Mouse (Mus musculus): Measurements from ENCODE around the gene Arhgap45. TPM values are rescaled to one million over a fixed set of nuclear protein-coding genes. Genes with fewer than 3 reads are reported as not detected.

Gene Arhgap45
- polyA plus RNA-seq, 1 experiment from 2014 or later: 8.5 TPM

DNA sequence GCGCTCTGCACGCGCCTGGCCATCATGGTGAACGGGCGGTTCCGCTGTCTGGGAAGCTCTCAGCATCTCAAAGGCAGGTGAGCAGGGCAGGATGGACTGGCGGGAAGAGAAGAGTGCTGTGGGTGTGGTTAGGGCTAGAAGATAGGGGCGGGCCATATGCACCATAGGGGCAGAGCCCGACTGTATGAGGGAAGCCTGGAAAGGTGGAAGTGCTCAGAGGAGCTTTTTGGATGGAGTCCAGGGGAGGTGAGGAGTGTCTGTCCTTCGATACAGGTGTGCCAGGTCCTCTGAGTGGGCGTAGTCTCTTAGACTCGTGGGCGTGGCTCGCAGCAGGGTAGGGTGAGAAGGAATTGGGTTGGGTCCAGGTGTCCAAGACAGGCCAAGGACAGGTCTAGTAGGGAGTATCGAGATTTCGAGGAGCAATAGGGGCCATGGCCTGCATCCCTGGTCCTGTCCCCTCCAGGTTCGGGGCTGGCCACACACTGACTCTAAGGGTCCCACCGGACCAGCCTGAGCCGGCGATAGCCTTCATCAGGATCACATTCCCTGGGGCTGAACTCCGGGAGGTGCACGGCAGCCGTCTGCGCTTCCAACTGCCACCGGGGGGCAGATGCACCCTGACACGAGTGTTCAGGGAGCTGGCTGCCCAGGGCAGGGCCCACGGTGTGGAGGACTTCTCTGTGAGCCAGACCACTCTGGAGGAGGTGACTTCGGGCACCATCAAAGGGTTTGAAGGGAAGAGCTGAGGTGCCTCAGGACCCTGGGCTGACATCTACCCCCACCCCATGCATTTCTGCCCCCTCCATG, 1.8 kb upstream of the Arhgap45 start:
- Histone ChIP-seq H3K36me3 (ENCODE audit: control insufficient read depth, insufficient read depth, low read length) (no peaks in the 10 kb centered on the region), H3K27me3 (ENCODE audit: control insufficient read depth, insufficient read depth, low read length) (peaks cover 45% of the 10 kb centered on the region), H3K4me1 (ENCODE audit: control insufficient read depth, insufficient read depth, low read length) (peaks cover 8% of the 10 kb centered on the region), H3K27ac (replicated peaks; ENCODE audit: low read depth, low read length) (no peak overlapping the region), H3K9ac (ENCODE audit: low read length) (no peak overlapping the region), H3K4me2 (ENCODE audit: low read depth, severe bottlenecking) (no peak overlapping the region), H3K9me3 (ENCODE audit: control insufficient read depth, low read length) (peaks cover 6% of the 10 kb centered on the region; the same call in 1 of the 2 replicates), H3K4me3 (ENCODE audit: low read depth, low read length) (0 out of 2 replicates have a peak overlapping the region, but pooled peaks have one; percentile 5)
- WGBS: 18% methylated on average over 28 of the region's 28 CpGs
- no peak for DNase-seq (ENCODE audit: low spot score)
- ATAC-seq (ENCODE audit: insufficient number of reproducible peaks, low FRiP score, low TSS enrichment, low read depth): no peak

DNA sequence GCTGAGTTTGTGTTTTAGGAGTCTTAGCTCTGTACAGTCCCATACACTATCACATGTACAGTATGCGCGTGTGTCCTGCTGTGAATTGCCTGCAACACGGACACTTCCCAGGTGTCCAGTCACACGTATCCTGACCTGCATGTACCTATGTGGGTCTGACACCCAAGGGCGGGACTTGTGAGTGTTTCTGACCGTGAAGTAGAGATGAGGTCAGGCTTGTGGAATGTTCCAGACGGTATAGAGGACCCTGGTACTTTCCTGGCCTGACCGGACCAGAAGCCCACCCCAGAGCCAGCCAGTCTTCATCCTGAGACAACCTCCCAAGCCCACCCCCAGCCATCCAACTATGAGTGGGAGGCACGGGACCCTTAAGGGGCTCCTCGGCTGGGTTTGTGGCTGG, 870 bp upstream of the Arhgap45 start:
- H3K9ac ChIP-seq (ENCODE audit: low read length): no peak overlapping the region
- no peak overlapping the region for H3K4me2 ChIP-seq (ENCODE audit: low read depth, severe bottlenecking)
- 81% methylated on average over 10 of the region's 10 CpGs for WGBS
- H3K27ac ChIP-seq (replicated peaks; ENCODE audit: low read depth, low read length): no peak overlapping the region
- DNase-seq (ENCODE audit: low spot score) (no peak), ATAC-seq (ENCODE audit: insufficient number of reproducible peaks, low FRiP score, low TSS enrichment, low read depth) (no peak)
- no peaks in the 10 kb centered on the region for H3K36me3 ChIP-seq (ENCODE audit: control insufficient read depth, insufficient read depth, low read length)
- no peak overlapping the region for H3K4me3 ChIP-seq (ENCODE audit: low read depth, low read length)
- peaks cover 10% of the 10 kb centered on the region for H3K4me1 ChIP-seq (ENCODE audit: control insufficient read depth, insufficient read depth, low read length)
- peaks cover 45% of the 10 kb centered on the region for H3K27me3 ChIP-seq (ENCODE audit: control insufficient read depth, insufficient read depth, low read length)
- H3K9me3 ChIP-seq (ENCODE audit: control insufficient read depth, low read length): peaks cover 5% of the 10 kb centered on the region; the same call in 1 of the 2 replicates

DNA sequence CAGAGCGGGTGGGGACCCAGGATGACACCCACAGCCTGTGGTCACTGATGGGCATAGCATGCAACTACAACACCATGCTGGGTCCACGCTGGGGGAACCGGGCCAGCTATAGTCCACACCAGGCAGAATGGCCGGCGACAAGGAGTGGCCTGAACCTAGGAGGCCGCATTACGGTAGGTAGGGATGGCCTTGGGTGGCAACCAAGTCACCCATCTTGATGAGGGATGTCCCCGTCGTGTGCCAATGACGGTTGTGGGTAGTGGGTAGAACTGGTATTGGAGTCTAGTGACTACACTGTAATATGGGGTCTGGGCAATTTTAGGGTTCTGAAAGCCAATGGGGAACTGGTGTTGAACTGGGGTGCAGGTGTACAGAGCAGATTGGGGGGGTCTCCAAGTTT, 478 bp downstream of the Arhgap45 start:
- Histone ChIP-seq H3K4me3 (ENCODE audit: low read depth, low read length) (no peak overlapping the region), H3K27ac (replicated peaks; ENCODE audit: low read depth, low read length) (no peak overlapping the region), H3K36me3 (ENCODE audit: control insufficient read depth, insufficient read depth, low read length) (no peaks in the 10 kb centered on the region; the same call in 1 of the 2 replicates), H3K9ac (ENCODE audit: low read length) (no peak overlapping the region; the same call in 1 of the 2 replicates), H3K27me3 (ENCODE audit: control insufficient read depth, insufficient read depth, low read length) (peaks cover 43% of the 10 kb centered on the region), H3K4me1 (ENCODE audit: control insufficient read depth, insufficient read depth, low read length) (peaks cover 10% of the 10 kb centered on the region), H3K9me3 (ENCODE audit: control insufficient read depth, low read length) (no peaks in the 10 kb centered on the region), H3K4me2 (ENCODE audit: low read depth, severe bottlenecking) (no peak overlapping the region)
- ATAC-seq (ENCODE audit: insufficient number of reproducible peaks, low FRiP score, low TSS enrichment, low read depth) (no peak), DNase-seq (ENCODE audit: low spot score) (no peak)
- 89% methylated on average over 10 of the region's 10 CpGs for WGBS

DNA sequence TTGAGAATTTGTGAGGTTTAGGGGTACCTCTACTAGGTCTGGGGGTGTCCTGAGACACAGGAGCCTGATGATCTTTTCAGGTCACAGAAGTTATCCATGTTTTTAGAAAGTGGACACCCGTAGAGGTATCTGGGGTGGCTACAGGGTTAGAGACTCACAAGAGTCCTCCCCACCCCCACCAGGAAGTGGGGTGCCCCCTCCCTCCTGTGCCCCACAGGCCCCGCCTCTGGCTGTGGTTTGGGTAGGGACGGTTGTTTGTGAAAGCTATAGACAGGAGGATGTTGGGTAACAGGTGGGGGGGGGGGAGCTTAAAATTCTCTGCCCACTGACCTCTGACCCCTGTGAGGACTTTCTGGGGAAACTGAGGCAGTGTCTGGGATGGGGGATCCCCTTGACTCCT, 908 bp downstream of the Arhgap45 start:
- Histone ChIP-seq H3K9ac (ENCODE audit: low read length) (no peak overlapping the region), H3K4me1 (ENCODE audit: control insufficient read depth, insufficient read depth, low read length) (peaks cover 10% of the 10 kb centered on the region), H3K27me3 (ENCODE audit: control insufficient read depth, insufficient read depth, low read length) (peaks cover 39% of the 10 kb centered on the region), H3K27ac (replicated peaks; ENCODE audit: low read depth, low read length) (no peak overlapping the region), H3K4me3 (ENCODE audit: low read depth, low read length) (no peak overlapping the region), H3K36me3 (ENCODE audit: control insufficient read depth, insufficient read depth, low read length) (peaks cover 4% of the 10 kb centered on the region; the same call in 1 of the 2 replicates), H3K4me2 (ENCODE audit: low read depth, severe bottlenecking) (no peak overlapping the region), H3K9me3 (ENCODE audit: control insufficient read depth, low read length) (no peaks in the 10 kb centered on the region)
- WGBS: 75% methylated on average over 3 of the region's 3 CpGs
- no peak for DNase-seq (ENCODE audit: low spot score)
- no peak for ATAC-seq (ENCODE audit: insufficient number of reproducible peaks, low FRiP score, low TSS enrichment, low read depth)

DNA sequence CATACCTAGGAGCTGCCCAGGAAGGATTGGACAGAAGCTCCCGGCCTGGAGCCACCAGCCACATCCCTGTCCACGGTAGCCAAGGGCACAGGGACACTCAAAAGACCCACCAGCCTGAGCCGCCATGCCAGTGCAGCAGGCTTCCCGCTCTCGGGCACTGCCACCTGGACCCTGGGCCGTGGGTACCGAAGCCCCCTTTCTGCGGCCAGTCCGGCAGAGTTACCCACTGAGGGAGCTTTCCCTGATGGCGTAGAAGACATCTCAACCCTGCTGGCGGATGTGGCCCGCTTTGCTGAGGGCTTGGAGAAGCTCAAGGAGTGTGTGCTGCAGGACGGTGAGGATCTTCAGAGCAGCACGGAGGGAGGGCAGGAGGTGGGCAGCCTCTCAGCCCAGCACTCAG, 1.3 kb downstream of the Arhgap45 start:
- H3K4me1 ChIP-seq (ENCODE audit: control insufficient read depth, insufficient read depth, low read length): peaks cover 10% of the 10 kb centered on the region
- 77% methylated on average over 14 of the region's 14 CpGs for WGBS
- no peak overlapping the region for H3K4me2 ChIP-seq (ENCODE audit: low read depth, severe bottlenecking)
- H3K27me3 ChIP-seq (ENCODE audit: control insufficient read depth, insufficient read depth, low read length): peaks cover 35% of the 10 kb centered on the region
- H3K4me3 ChIP-seq (ENCODE audit: low read depth, low read length): no peak overlapping the region
- H3K9me3 ChIP-seq (ENCODE audit: control insufficient read depth, low read length): no peaks in the 10 kb centered on the region
- peaks cover 4% of the 10 kb centered on the region; the same call in 1 of the 2 replicates for H3K36me3 ChIP-seq (ENCODE audit: control insufficient read depth, insufficient read depth, low read length)
- DNase-seq (ENCODE audit: low spot score) (no peak), ATAC-seq (ENCODE audit: insufficient number of reproducible peaks, low FRiP score, low TSS enrichment, low read depth) (no peak)
- no peak overlapping the region for H3K9ac ChIP-seq (ENCODE audit: low read length)
- no peak overlapping the region for H3K27ac ChIP-seq (replicated peaks; ENCODE audit: low read depth, low read length)

DNA sequence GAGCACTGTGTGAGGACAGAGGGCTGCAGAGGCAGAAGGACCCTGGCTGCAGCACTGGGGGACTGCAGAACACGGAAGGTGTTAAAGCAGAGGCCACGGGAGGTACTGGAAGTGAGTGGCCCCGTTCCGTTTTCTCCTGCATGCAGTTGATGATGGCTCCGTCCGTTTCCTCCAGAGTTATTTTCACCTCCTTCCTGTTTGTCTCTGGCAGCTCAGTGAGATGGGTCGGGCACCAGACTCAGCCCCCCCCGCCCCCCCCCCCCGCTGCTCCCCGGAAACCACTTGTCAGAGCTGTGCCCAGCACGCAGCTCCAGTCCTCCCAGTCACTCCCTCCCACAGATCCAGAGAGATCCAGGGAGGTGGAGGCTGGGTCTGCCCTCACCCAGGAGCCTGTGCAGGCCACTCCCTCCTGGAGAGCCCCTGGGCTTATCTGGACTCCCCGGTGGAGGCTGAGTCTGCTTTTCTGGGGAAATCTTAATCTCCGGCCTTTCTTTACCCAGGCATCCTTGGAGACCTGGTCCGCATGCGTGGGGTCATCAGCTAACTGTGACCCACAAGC, 2.4 kb downstream of the Arhgap45 start:
- H3K9me3 ChIP-seq (ENCODE audit: control insufficient read depth, low read length): no peaks in the 10 kb centered on the region
- ATAC-seq (ENCODE audit: insufficient number of reproducible peaks, low FRiP score, low TSS enrichment, low read depth): peak; percentile 36; the same call in 1 of the 2 replicates
- WGBS: 5% methylated on average over 14 of the region's 15 CpGs
- 0 out of 2 replicates have a peak overlapping the region, but pooled peaks have one; percentile 12 for H3K9ac ChIP-seq (ENCODE audit: low read length)
- H3K27me3 ChIP-seq (ENCODE audit: control insufficient read depth, insufficient read depth, low read length): peaks cover 24% of the 10 kb centered on the region
- H3K27ac ChIP-seq (replicated peaks; ENCODE audit: low read depth, low read length): no peak overlapping the region
- peak overlapping the region; percentile 60; the same call in 1 of the 2 replicates for H3K4me2 ChIP-seq (ENCODE audit: low read depth, severe bottlenecking)
- H3K4me1 ChIP-seq (ENCODE audit: control insufficient read depth, insufficient read depth, low read length): peaks cover 10% of the 10 kb centered on the region
- peaks cover 4% of the 10 kb centered on the region; the same call in 1 of the 2 replicates for H3K36me3 ChIP-seq (ENCODE audit: control insufficient read depth, insufficient read depth, low read length)
- H3K4me3 ChIP-seq (ENCODE audit: low read depth, low read length): no peak overlapping the region
- DNase-seq (ENCODE audit: low spot score): peak; percentile 42

DNA sequence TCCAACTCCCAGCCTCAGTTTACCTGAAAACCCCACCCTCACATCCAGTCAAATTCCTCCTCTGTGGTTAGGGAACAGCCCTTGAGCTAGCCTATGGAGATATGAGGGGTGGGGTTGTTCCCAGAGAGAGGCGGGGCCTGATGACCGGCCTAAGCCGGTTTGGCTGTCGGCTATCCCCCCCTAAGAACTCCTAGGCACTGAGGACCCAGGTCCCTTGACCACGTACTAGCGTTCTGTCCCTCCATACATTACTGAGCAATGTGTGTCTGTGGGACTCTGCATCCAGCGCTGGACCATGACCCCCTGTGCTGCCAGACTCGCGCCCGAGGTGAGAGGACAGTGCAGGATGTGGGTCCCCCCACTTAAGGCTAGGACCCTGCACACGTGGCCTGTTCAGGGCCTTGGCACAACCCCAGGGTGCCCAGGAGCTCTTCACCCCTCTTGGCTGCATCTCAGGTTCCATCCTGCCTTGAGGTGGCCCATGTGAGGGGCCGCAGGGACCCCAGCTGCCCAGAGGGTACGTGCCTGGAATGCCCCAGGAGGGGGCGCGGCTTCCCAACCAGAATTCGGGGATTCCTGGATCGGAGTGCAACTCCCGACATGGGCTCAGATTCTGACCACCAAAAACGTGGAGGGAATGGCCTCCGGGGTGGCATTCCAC, 3.1 kb downstream of the Arhgap45 start:
- H3K27ac ChIP-seq (replicated peaks; ENCODE audit: low read depth, low read length): 0 out of 2 replicates have a peak overlapping the region, but pooled peaks have one; percentile 45
- H3K27me3 ChIP-seq (ENCODE audit: control insufficient read depth, insufficient read depth, low read length): peaks cover 16% of the 10 kb centered on the region
- H3K4me1 ChIP-seq (ENCODE audit: control insufficient read depth, insufficient read depth, low read length): peaks cover 10% of the 10 kb centered on the region
- ATAC-seq (ENCODE audit: insufficient number of reproducible peaks, low FRiP score, low TSS enrichment, low read depth) (peak; percentile 58), DNase-seq (ENCODE audit: low spot score) (peak; percentile 75)
- peak overlapping the region; percentile 60 for H3K4me2 ChIP-seq (ENCODE audit: low read depth, severe bottlenecking)
- WGBS: 2% methylated on average over 20 of the region's 20 CpGs
- peak overlapping the region; percentile 76 for H3K9ac ChIP-seq (ENCODE audit: low read length)
- H3K36me3 ChIP-seq (ENCODE audit: control insufficient read depth, insufficient read depth, low read length): peaks cover 4% of the 10 kb centered on the region; the same call in 1 of the 2 replicates
- H3K9me3 ChIP-seq (ENCODE audit: control insufficient read depth, low read length): no peaks in the 10 kb centered on the region
- peak overlapping the region; percentile 32 for H3K4me3 ChIP-seq (ENCODE audit: low read depth, low read length)

DNA sequence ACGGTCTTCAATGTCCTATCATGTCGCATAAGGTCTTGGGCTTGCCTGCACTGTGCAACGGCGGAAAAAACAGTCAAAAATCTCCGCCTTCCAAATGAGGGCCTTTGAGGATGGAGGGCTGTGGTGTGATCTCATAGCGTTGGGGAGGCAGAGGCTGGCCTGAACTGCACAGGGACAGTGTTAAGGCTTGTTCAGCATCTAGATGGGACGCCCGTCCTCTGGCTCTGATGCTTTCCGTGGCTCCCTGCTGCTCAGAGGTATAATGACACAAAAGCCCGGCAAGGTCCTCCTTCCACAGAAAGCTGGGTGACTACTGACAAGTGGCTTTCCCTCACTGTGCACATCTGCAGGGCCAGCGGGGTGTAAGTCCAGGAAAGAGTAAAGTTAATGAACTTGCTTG, 3.7 kb downstream of the Arhgap45 start:
- 23% methylated on average over 11 of the region's 11 CpGs for WGBS
- Histone ChIP-seq H3K27ac (replicated peaks; ENCODE audit: low read depth, low read length) (no peak overlapping the region), H3K4me2 (ENCODE audit: low read depth, severe bottlenecking) (peak overlapping the region; percentile 60), H3K4me1 (ENCODE audit: control insufficient read depth, insufficient read depth, low read length) (peaks cover 10% of the 10 kb centered on the region), H3K9ac (ENCODE audit: low read length) (peak overlapping the region; percentile 76), H3K27me3 (ENCODE audit: control insufficient read depth, insufficient read depth, low read length) (peaks cover 10% of the 10 kb centered on the region), H3K36me3 (ENCODE audit: control insufficient read depth, insufficient read depth, low read length) (peaks cover 4% of the 10 kb centered on the region; the same call in 1 of the 2 replicates), H3K4me3 (ENCODE audit: low read depth, low read length) (peak overlapping the region; percentile 32), H3K9me3 (ENCODE audit: control insufficient read depth, low read length) (no peaks in the 10 kb centered on the region)
- no peak for ATAC-seq (ENCODE audit: insufficient number of reproducible peaks, low FRiP score, low TSS enrichment, low read depth)
- no peak for DNase-seq (ENCODE audit: low spot score)

All from limb, embryonic 11.5 days (tissue).